Mouse (Mus musculus) left cerebral cortex, postnatal 4 days (tissue): Measurements from ENCODE around the gene Grk5. TPM values are rescaled to one million over a fixed set of nuclear protein-coding genes. Genes with fewer than 3 reads are reported as not detected.

ENCODE experiments used
- total RNA-seq, 2 experiments: library from RNA; stranded (reverse); gene quantifications; 2 replicates each; pipeline ENCODE4 v1.2.3; 2021

Gene Grk5
- total RNA-seq, 2 experiments from 2014 or later, result 21.5 to 22.2 TPM

Other genes with a start within 250 kb of the Grk5 start
- 10 to 100 TPM; 16.2 to 17.0 TPM for gene Nanos1, start 133.8 kb upstream of the Grk5 start, total RNA-seq
- gene Eif3a, start 99.1 kb upstream of the Grk5 start, total RNA-seq, result 100 to 1,000 TPM; 142 to 157 TPM
- gene Fam45a, start 78.2 kb upstream of the Grk5 start, total RNA-seq, result 10 to 100 TPM; 32.4 to 33.5 TPM
- 10 to 100 TPM in 1 of 2 experiments, 1 to 10 TPM in 1; 9.5 to 11.2 TPM for gene Sfxn4, start 28.3 kb upstream of the Grk5 start, total RNA-seq
- gene Prdx3, start 15.2 kb upstream of the Grk5 start, total RNA-seq, result 10 to 100 TPM; 76.1 to 78.4 TPM